In genomic region chr12:100489799-100490198, GRCm38 (mm10) we compare ENCODE assay signal across 16 mouse cellular contexts.
"Had no signal": no experiment of that assay in that cellular context is flagged by ENCODE, and none has a peak within 500 bp of the region (broad histone marks: within the 10 kb centered on the region; RNA-seq: fewer than 3 reads in every experiment).

No protein-coding gene starts in this region.

- DNase-seq: liver, postnatal 0 days; lung, adult 2 months; lung, postnatal 14 days; lung, postnatal 36 days; right cerebral cortex, postnatal 25 days; thymus, adult 2 months; thymus, postnatal 25 days; thymus, postnatal 4 days had no signal

- H3K27ac ChIP-seq: lung, embryonic 15.5 days; macrophage; midbrain, embryonic 13.5 days; midbrain, embryonic 15.5 days; neural tube, embryonic 12.5 days; stomach, embryonic 15.5 days; stomach, postnatal 0 days had no signal

- H3K4me3 ChIP-seq: lung, embryonic 15.5 days; megakaryocyte, embryonic 14.5 days; midbrain, embryonic 13.5 days; midbrain, embryonic 15.5 days; neural tube, embryonic 12.5 days; stomach, embryonic 15.5 days had no signal
